Mouse (Mus musculus): ENCODE data around the gene Taok3. TPM values are rescaled to one million over a fixed set of nuclear protein-coding genes. Genes with fewer than 3 reads are reported as not detected.

Taok3 gene
- polyA plus RNA-seq, 1 experiment from 2014 or later: 22.0 TPM

DNA sequence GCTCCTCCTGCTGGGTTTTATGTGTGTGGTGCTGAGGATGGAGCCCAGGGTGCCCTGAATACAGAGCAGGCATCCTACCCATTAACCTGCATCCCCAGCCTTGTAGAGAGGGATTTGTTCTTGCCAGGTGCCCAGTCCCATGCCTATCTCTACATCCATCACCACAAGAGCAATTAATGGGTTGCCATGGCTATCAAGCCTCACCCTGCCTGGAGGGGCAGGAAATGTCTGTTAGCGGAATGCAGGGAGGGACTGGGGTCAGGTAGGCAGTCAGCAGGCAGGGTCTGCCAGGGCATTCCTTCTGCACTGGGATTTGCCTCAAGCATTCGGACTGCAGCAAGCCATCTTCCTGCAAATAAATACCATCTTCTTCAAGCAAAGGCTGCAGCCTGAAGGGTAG lies 46.0 kb downstream of the Taok3 start:
- no peak for ATAC-seq (ENCODE audit: insufficient number of reproducible peaks, insufficient read depth, low FRiP score, low read depth)
- H3K27ac ChIP-seq (ENCODE audit: low read length): no peak overlapping the region
- WGBS: 42% methylated on average over 2 of the region's 2 CpGs
- no peak overlapping the region for H3K9ac ChIP-seq (replicated peaks; ENCODE audit: low read depth, low read length)
- H3K4me1 ChIP-seq (ENCODE audit: control insufficient read depth, insufficient read depth, low read length): no peaks in the 10 kb centered on the region
- no peak overlapping the region for H3K4me2 ChIP-seq (replicated peaks; ENCODE audit: low read depth, low read length)
- no peaks in the 10 kb centered on the region for H3K9me3 ChIP-seq (ENCODE audit: control insufficient read depth, low read depth, low read length)
- no peak overlapping the region for H3K4me3 ChIP-seq (ENCODE audit: low read depth, low read length)
- no peaks in the 10 kb centered on the region for H3K27me3 ChIP-seq (ENCODE audit: control insufficient read depth, insufficient read depth, low read length)
- H3K36me3 ChIP-seq (ENCODE audit: control insufficient read depth, insufficient read depth, low read length): no peaks in the 10 kb centered on the region

GRCm38 (mm10) chr5:117166811-117167365 lies 47.0 kb downstream of the Taok3 start:
- Histone ChIP-seq H3K4me1 (ENCODE audit: control insufficient read depth, insufficient read depth, low read length) (no peaks in the 10 kb centered on the region), H3K4me3 (ENCODE audit: low read depth, low read length) (no peak overlapping the region), H3K9me3 (ENCODE audit: control insufficient read depth, low read depth, low read length) (no peaks in the 10 kb centered on the region), H3K4me2 (replicated peaks; ENCODE audit: low read depth, low read length) (no peak overlapping the region), H3K9ac (replicated peaks; ENCODE audit: low read depth, low read length) (no peak overlapping the region), H3K27ac (ENCODE audit: low read length) (no peak overlapping the region), H3K36me3 (ENCODE audit: control insufficient read depth, insufficient read depth, low read length) (no peaks in the 10 kb centered on the region), H3K27me3 (ENCODE audit: control insufficient read depth, insufficient read depth, low read length) (no peaks in the 10 kb centered on the region)
- WGBS: 80% methylated on average over 11 of the region's 11 CpGs
- no peak for ATAC-seq (ENCODE audit: insufficient number of reproducible peaks, insufficient read depth, low FRiP score, low read depth)

DNA sequence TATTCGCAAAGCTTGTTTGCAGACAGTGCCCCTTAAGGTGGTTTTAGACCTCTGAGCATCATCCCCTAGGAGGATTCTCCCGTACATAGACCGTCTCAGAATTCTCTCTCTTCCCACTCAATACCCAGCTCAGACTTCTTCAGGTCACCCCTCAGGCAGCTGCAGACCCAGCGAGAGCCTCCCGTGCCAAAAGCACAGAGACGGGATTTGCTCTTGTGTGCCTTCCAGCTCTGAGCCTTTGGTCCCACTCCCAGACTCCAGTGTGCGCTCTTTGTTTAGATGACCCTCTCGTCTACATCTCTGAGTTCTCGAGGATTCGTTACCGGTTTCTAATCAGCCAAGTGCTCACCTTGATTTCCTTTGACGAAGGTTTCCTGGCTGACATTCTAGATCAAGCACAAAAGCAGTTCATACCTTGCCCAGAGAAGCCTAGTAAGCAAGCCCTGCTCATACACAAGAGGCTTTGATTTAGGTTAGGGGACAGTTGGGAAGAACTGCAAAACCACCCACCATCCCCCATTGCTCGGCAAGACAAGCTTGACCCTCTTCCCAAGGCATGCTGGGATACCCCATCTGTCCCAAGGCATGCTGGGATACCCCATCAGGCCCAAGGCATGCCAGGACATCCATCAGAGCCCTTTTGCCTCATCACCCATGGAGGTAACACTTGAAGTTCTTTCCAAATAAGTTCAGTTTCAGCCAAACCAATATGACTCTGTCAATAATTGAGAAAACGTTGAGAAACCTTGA lies 48.6 kb downstream of the Taok3 start:
- H3K27ac ChIP-seq (ENCODE audit: low read length): no peak overlapping the region
- H3K4me2 ChIP-seq (replicated peaks; ENCODE audit: low read depth, low read length): no peak overlapping the region
- H3K27me3 ChIP-seq (ENCODE audit: control insufficient read depth, insufficient read depth, low read length): no peaks in the 10 kb centered on the region
- no peak overlapping the region for H3K9ac ChIP-seq (replicated peaks; ENCODE audit: low read depth, low read length)
- no peaks in the 10 kb centered on the region for H3K9me3 ChIP-seq (ENCODE audit: control insufficient read depth, low read depth, low read length)
- 86% methylated on average over 14 of the region's 14 CpGs for WGBS
- no peaks in the 10 kb centered on the region for H3K4me1 ChIP-seq (ENCODE audit: control insufficient read depth, insufficient read depth, low read length)
- no peaks in the 10 kb centered on the region for H3K36me3 ChIP-seq (ENCODE audit: control insufficient read depth, insufficient read depth, low read length)
- no peak for ATAC-seq (ENCODE audit: insufficient number of reproducible peaks, insufficient read depth, low FRiP score, low read depth)
- H3K4me3 ChIP-seq (ENCODE audit: low read depth, low read length): no peak overlapping the region

DNA sequence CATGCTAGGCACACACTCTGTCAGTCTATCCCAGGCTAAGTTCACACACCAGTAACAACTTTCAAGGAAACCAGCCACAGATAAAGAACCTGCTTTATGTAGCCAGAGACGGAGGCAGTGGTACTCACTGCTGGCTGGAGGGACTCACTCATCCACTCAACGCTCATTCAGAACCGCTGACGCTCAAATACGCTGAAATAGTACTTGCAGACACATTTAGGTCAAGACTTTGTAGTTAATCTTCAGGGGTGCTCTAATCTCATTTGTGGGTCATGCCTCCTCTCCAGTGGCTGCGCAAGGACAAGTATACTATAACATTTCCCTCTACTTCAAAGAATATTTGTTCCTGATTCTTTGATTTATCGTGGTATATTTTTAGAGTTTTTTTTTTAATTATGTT lies 54.1 kb downstream of the Taok3 start:
- WGBS: 94% methylated on average over 7 of the region's 7 CpGs
- Histone ChIP-seq H3K4me2 (replicated peaks; ENCODE audit: low read depth, low read length) (no peak overlapping the region), H3K27me3 (ENCODE audit: control insufficient read depth, insufficient read depth, low read length) (no peaks in the 10 kb centered on the region), H3K4me1 (ENCODE audit: control insufficient read depth, insufficient read depth, low read length) (no peaks in the 10 kb centered on the region), H3K36me3 (ENCODE audit: control insufficient read depth, insufficient read depth, low read length) (no peaks in the 10 kb centered on the region), H3K4me3 (ENCODE audit: low read depth, low read length) (no peak overlapping the region), H3K9ac (replicated peaks; ENCODE audit: low read depth, low read length) (no peak overlapping the region), H3K9me3 (ENCODE audit: control insufficient read depth, low read depth, low read length) (no peaks in the 10 kb centered on the region), H3K27ac (ENCODE audit: low read length) (no peak overlapping the region)
- ATAC-seq (ENCODE audit: insufficient number of reproducible peaks, insufficient read depth, low FRiP score, low read depth): no peak

- no peak overlapping the region for H3K9ac ChIP-seq (replicated peaks; ENCODE audit: low read depth, low read length)
- no peak for ATAC-seq (ENCODE audit: insufficient number of reproducible peaks, insufficient read depth, low FRiP score, low read depth)
- no peak overlapping the region for H3K4me3 ChIP-seq (ENCODE audit: low read depth, low read length)
- WGBS: 67% methylated on average over 8 of the region's 8 CpGs
- H3K9me3 ChIP-seq (ENCODE audit: control insufficient read depth, low read depth, low read length): no peaks in the 10 kb centered on the region
- H3K4me2 ChIP-seq (replicated peaks; ENCODE audit: low read depth, low read length): no peak overlapping the region
- H3K27me3 ChIP-seq (ENCODE audit: control insufficient read depth, insufficient read depth, low read length): no peaks in the 10 kb centered on the region
- H3K27ac ChIP-seq (ENCODE audit: low read length): no peak overlapping the region
- H3K36me3 ChIP-seq (ENCODE audit: control insufficient read depth, insufficient read depth, low read length): no peaks in the 10 kb centered on the region
- no peaks in the 10 kb centered on the region for H3K4me1 ChIP-seq (ENCODE audit: control insufficient read depth, insufficient read depth, low read length)
Measured at GRCm38 (mm10) chr5:117175896-117176295, 56.0 kb downstream of the Taok3 start.

GRCm38 (mm10) chr5:117178079-117178478 lies 58.1 kb downstream of the Taok3 start:
- H3K4me3 ChIP-seq (ENCODE audit: low read depth, low read length): no peak overlapping the region
- no peaks in the 10 kb centered on the region for H3K4me1 ChIP-seq (ENCODE audit: control insufficient read depth, insufficient read depth, low read length)
- 67% methylated on average over 6 of the region's 6 CpGs for WGBS
- no peak overlapping the region for H3K9ac ChIP-seq (replicated peaks; ENCODE audit: low read depth, low read length)
- H3K4me2 ChIP-seq (replicated peaks; ENCODE audit: low read depth, low read length): no peak overlapping the region
- ATAC-seq (ENCODE audit: insufficient number of reproducible peaks, insufficient read depth, low FRiP score, low read depth): no peak
- H3K36me3 ChIP-seq (ENCODE audit: control insufficient read depth, insufficient read depth, low read length): no peaks in the 10 kb centered on the region
- H3K9me3 ChIP-seq (ENCODE audit: control insufficient read depth, low read depth, low read length): no peaks in the 10 kb centered on the region
- H3K27ac ChIP-seq (ENCODE audit: low read length): no peak overlapping the region
- H3K27me3 ChIP-seq (ENCODE audit: control insufficient read depth, insufficient read depth, low read length): no peaks in the 10 kb centered on the region

- ATAC-seq (ENCODE audit: insufficient number of reproducible peaks, insufficient read depth, low FRiP score, low read depth): no peak
- Histone ChIP-seq H3K36me3 (ENCODE audit: control insufficient read depth, insufficient read depth, low read length) (no peaks in the 10 kb centered on the region), H3K4me2 (replicated peaks; ENCODE audit: low read depth, low read length) (no peak overlapping the region), H3K27me3 (ENCODE audit: control insufficient read depth, insufficient read depth, low read length) (no peaks in the 10 kb centered on the region), H3K9me3 (ENCODE audit: control insufficient read depth, low read depth, low read length) (no peaks in the 10 kb centered on the region), H3K9ac (replicated peaks; ENCODE audit: low read depth, low read length) (no peak overlapping the region), H3K27ac (ENCODE audit: low read length) (no peak overlapping the region), H3K4me3 (ENCODE audit: low read depth, low read length) (no peak overlapping the region), H3K4me1 (ENCODE audit: control insufficient read depth, insufficient read depth, low read length) (no peaks in the 10 kb centered on the region)
- WGBS: 62% methylated on average over 6 of the region's 6 CpGs
Measured at GRCm38 (mm10) chr5:117178486-117178885, 58.6 kb downstream of the Taok3 start.

- Histone ChIP-seq H3K27me3 (ENCODE audit: control insufficient read depth, insufficient read depth, low read length) (no peaks in the 10 kb centered on the region), H3K4me3 (ENCODE audit: low read depth, low read length) (no peak overlapping the region), H3K9me3 (ENCODE audit: control insufficient read depth, low read depth, low read length) (peaks cover 3% of the 10 kb centered on the region), H3K9ac (replicated peaks; ENCODE audit: low read depth, low read length) (no peak overlapping the region), H3K27ac (ENCODE audit: low read length) (no peak overlapping the region), H3K4me2 (replicated peaks; ENCODE audit: low read depth, low read length) (no peak overlapping the region), H3K36me3 (ENCODE audit: control insufficient read depth, insufficient read depth, low read length) (no peaks in the 10 kb centered on the region), H3K4me1 (ENCODE audit: control insufficient read depth, insufficient read depth, low read length) (no peaks in the 10 kb centered on the region)
- ATAC-seq (ENCODE audit: insufficient number of reproducible peaks, insufficient read depth, low FRiP score, low read depth): no peak
- WGBS: 76% methylated on average over 5 of the region's 5 CpGs
Measured at GRCm38 (mm10) chr5:117181921-117182320, 62.0 kb downstream of the Taok3 start.

DNA sequence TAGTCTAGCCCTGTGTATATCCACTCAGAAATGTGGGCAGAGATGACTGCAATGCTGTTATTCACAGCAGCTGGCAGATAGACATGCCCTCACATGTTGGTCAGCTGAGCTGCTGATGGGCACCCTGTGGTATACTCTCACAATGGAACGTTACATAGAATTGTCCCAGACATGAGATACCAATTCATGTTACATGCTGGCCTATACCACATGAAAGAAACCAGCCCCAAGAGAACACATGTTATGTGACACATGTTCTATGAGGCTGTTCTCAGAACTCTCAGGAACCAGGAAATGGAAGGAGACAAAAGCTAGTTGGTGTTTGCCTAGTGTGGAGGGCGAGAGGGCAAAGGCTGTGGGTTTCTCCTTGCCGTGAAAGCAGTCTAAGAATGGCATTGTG lies 62.5 kb downstream of the Taok3 start:
- ATAC-seq (ENCODE audit: insufficient number of reproducible peaks, insufficient read depth, low FRiP score, low read depth): no peak

More for the DNA sequence above, 62.5 kb downstream of the Taok3 start:
- 72% methylated on average over 3 of the region's 3 CpGs for WGBS
- H3K9me3 ChIP-seq (ENCODE audit: control insufficient read depth, low read depth, low read length): peaks cover 3% of the 10 kb centered on the region
- H3K36me3 ChIP-seq (ENCODE audit: control insufficient read depth, insufficient read depth, low read length): no peaks in the 10 kb centered on the region
- H3K4me2 ChIP-seq (replicated peaks; ENCODE audit: low read depth, low read length): no peak overlapping the region
- H3K4me1 ChIP-seq (ENCODE audit: control insufficient read depth, insufficient read depth, low read length): no peaks in the 10 kb centered on the region
- no peak overlapping the region for H3K4me3 ChIP-seq (ENCODE audit: low read depth, low read length)
- H3K9ac ChIP-seq (replicated peaks; ENCODE audit: low read depth, low read length): no peak overlapping the region
- H3K27ac ChIP-seq (ENCODE audit: low read length): no peak overlapping the region
- H3K27me3 ChIP-seq (ENCODE audit: control insufficient read depth, insufficient read depth, low read length): no peaks in the 10 kb centered on the region
